Mouse (Mus musculus): ENCODE data around the gene R3hdm2.

- TF ChIP-seq CTCF (IDR thresholded peaks at IDR 0.05; ENCODE audit: control insufficient read depth, insufficient read depth, insufficient read length), result no peak
- no peak for TF ChIP-seq CEBPB (IDR thresholded peaks at IDR 0.05; ENCODE audit: low read depth)
- no peak for TF ChIP-seq FOSL1 (IDR thresholded peaks at IDR 0.05; ENCODE audit: insufficient read depth, low read length, poor library complexity, severe bottlenecking)
- TF ChIP-seq MAX (IDR thresholded peaks at IDR 0.05), result no peak
- no peak for TF ChIP-seq MYOD1 (IDR thresholded peaks at IDR 0.05; ENCODE audit: control insufficient read depth, insufficient read length, low read depth)
- TF ChIP-seq USF1 (IDR thresholded peaks at IDR 0.05; ENCODE audit: low read depth), result no peak
These were observed 42.5 kb upstream of the R3hdm2 start for GRCm38 (mm10) chr10:127337536-127338099.

Data from C2C12 (cell line).